Mouse (Mus musculus) regulatory T cell (primary cell): ENCODE data around the gene Tekt1.
"Not testable (repeated sequence)": the region's sequence is repeated elsewhere in the genome, so short reads cannot be mapped to it uniquely, and the experiment has no call there.

ENCODE experiments used
- in situ Hi-C: fragments of 300-600 bp; cut with MboI, MseI; formaldehyde crosslinking; loops from one replicate; pipeline ENCODE4 v1.15.1; 2025; ENCODE audit warnings: high pct_unique_total_duplicates

The Tekt1 gene

DNA sequence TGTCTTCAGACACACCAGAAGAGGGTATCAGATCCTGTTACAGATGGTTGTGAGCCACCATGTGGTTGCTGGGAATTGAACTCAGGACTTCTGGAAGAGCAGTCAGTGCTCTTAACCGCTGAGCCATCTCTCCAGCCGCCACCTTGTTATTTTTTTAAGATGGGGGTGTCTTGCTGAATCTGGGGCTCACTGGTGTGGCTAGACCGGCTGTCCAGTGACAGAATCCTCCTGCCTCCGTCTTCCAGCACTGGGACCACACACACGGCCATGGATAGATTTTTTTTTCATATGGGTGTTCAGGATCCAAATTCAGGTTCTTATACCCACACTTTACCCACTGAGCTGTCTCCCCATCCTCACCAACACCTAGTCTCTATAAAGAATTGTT lies 19.0 kb downstream of the Tekt1 start:
- in situ Hi-C loops = not testable (repeated sequence)

DNA sequence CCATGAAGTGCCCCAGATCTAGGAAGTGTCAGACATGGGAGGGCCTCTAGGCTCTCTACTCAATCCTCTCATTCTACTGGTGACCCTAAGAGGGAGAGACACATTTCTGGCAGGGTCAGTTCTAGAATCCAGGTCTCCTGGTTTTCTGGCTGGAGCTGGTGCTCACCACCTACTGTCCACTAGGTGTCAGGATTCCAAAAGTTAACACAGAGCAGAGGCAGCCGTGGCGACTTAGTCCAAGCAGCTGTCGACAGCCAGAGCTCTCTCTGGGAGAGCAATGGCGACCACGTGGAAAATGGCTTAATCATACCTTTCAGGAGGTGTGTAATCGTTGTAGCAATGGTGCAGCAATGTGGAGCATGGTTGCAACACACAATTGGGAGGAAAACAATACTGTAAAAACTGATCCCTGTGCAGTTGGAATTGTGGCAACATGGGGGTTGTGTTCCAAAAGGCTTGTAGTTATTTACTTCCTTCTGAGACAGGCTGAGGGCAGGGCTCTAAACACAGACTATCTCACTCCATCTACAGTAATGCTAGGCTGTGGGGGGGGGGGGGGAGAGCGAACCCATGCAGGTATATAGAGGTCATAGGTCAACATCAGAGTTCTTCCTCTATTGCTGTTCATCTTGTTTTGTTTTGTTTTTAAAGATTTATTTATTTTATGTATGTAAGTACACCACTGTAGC lies 19.5 kb downstream of the Tekt1 start:
- in situ Hi-C loops = no loop called here

DNA sequence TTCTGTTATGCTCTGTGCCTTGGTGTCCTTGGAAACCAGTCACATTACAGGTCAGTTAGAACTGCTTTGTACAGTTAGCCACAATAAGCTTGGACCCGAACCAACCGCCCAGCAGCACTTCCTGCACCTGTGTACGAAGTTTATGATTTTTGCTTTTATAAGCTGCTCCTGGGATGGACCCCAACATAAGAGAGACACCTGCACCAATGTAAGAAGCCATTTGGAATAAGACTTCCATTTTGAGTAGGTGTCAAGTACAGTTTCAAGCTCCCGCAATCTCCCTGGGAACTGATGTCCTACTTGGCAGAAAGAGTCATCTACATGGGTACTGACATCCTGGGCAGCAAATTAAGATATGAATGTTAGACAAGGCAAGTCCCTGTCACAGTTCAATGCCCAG lies 22.5 kb downstream of the Tekt1 start:
- in situ Hi-C loops = no loop called here

DNA sequence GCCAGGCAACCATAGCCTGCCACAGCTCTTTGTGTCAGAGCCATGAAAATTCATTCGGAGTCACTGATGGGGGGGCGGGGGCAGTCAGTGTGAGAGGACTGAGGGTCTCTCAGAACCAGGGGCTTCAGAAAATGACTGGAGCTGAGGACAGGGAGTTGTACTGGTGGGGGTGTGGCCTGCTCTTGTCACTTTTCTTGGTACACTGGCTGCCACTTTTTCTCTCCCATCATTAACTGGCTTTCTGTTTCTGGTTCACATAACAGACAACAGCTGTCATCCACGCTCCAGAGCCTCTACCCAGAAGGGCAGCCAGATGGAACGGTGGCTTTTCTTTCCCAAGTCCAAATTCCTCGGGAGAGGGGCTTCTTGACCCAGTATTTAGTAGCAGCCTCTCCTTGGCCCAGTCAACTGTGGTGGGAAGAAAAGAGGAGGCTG lies 23.8 kb downstream of the Tekt1 start:
- in situ Hi-C loops = no loop called here

DNA sequence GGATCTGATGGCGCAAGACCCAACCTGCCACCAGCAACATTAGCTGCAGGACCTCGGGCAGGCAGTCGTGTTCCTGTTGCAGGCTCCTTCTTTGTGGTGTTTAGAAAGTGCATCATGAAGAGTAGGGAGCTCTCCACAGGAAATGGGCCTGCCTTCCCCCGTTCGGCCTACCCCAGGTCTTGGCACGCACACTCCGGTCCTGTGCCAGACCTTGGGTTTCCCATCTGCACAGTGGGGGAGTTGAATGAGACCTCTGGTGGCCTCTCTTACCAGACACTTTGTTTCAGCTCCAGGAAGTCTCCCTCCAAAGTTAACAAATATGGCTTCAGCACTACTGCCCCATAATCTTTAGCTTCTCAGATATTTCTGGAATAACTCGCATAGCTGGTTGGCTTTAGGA lies 25.5 kb downstream of the Tekt1 start:
- in situ Hi-C loops = no loop called here

DNA sequence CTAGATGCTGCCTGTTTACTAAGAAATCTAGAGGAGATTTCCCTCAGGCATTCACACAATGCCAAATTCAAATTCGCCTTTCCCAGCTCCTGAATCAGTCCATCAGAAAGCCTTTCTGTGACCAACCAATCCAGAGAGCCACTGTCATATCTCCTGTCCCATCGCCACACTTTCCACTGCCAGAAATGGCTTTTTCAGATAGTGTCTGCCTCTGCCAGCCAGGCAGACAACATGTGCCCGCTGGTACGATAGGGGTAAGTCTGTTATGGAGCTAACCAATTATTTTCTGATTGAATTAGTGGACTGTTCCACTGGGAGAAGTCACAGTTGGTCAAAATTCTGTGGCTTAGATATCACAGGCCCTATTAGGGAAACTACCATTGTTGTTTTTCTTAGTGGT lies 27.6 kb downstream of the Tekt1 start:
- in situ Hi-C loops = no loop called here

DNA sequence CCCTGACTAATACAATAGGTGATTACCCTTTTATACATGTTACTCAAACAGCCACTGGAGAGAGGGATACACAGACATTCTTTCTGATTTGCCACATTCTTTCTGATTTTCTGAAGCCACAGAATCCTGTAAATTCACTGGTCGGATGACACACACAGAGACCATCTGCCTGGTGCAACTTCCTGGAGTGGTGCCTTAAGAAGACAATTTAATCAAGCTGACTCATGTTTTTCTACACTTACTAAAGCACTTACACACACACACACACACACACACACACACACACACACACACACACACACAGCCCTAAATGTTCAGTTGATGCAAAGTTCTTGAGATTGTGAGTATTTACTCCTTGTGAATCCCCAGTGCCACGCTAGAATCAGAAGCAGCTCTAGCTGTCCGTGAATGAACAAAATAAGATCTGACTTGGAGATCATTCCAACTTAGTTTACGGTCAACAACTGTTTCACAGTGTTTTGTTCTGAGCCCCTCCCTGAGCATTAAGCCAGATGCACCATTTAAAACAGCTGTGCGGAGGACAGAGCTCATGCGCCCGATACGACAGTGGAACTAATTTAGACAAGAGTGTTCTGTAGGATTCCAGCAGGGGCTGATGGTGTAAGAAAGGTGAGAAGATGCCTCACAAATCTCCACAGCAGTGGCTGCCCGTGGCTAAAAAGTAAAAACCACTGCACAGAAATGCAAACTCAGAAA lies 29.1 kb downstream of the Tekt1 start:
- in situ Hi-C loops = no loop called here

DNA sequence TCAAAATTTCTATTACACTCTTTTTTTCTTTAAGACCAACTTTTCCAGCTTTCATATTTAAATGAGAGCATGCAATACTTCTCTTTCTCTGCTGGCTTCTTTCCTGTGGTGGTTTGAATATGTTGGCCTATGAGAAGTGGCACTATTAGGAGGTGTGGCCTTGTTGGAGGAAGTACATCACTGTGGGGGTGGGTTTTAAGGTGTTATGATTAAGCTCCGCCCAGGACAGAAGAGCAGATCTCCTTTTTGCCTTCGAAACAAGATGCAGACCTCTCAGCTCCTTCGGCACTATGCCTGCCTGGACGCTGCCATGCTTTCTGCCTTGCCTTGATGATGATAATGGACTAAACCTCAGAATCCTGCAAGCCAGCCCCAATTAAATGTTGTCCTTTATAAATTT lies 36.5 kb downstream of the Tekt1 start:
- in situ Hi-C loops = no loop called here

DNA sequence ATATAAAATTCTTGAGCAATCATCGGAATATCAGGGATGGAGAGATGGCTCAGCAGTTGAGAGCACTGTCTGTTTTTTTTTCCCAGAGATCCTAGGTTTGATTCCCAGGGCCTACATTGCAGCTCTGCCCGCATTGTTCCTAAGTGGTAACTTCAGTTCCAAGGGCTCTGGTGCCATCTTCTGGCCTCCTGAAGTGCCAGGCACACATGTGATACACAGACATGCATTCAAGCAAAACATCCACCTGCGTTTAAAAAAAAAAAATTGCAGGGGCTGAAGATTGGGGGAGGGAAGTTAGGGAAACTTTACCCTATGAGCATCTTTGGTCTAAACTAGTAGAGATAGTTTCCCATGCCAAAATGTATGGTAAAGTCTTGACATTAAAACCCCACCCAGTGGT lies 37.8 kb downstream of the Tekt1 start:
- in situ Hi-C loops = loop anchor here (5.0 kb wide), 1 partner anchor 267 kb away; no protein-coding TSS in a partner anchor

DNA sequence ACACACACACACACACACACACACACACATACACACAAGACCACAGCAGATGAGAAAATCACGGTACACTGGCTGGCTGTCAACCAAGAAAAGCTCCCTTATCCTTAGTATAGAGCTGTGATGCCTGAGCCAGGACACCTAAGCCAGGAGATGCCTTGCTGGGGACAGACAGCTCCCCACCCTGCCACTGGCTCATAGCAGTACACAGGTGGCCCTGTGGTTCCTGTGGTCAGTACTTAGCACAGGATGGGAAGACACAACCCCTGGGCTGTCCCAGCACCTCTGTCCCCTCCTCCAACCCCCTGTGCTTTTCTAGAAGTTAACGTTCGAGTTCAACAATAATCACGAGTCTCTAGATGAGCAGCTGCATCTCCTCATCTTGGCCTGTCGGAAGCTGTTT lies 44.2 kb downstream of the Tekt1 start:
- in situ Hi-C loops = no loop called here

DNA sequence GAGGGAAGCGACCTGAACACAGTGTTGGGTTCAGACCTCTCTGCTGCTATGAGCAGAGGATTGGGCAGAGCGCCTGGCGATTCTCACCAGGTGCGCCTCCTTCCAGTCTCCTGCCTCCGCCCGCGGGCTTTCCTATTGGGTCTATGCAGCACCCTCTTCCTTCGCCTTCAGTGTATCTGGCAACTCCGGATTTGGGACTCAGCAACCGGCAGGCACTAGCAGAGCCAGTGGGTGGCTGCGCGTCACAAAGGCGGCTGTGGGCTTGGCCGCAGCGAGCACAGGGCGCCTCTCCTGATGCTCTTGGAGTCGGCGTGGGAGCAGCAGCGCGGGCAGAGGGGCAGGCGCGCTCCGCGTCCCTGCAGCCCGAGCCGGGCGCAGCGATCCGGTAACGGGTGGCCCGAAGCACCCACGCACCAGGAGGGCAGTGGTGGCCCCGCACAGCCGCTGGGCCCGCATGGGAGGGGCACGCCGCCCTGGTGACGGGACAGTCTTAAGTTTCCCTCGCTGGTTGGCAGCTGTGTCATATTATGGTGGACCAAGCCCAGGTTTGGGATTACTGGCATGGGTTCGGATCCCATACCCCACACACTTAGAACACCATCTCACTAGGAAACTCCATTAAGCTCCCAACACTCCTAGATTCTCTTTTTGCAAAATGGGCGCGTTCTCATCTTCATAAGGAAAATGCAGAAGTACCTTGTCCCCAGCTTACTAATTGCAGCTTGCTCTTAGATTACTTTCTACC lies 47.9 kb downstream of the Tekt1 start, which contains the start of gene Fbxo39:
Gene Fbxo39 (plus strand): TSS at position 294 of the 745 bp plus-strand sequence.
- in situ Hi-C loops = no loop called here

DNA sequence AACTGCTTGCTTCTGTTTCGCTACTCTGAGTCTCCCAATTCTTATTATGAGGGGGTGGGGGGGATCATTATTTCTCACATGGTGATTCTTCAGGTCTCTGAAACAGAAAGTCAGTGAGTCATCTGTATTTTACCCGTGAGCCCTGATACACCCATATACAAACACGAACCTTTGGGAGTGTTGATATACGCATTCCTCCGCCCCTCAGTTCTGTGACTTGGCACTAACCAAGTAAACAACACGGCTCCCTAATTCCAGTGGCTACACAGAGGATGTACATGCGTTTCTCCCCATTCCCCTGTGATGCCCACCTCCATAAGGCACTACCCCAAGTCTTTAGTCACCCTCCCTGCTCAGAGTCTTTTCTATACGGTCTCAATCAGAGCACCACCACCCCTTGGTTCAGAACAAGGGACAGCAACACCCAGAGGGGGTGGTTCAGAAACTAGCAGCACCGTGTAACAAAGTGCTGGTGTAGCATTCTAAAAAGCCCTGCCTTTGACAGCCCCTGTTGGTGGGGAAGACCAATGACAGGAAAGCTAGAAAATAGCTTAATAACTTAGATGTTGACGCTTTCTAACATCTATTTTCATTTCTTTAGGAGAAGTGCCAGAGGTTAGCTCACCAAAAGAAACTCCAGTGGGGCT lies 50.8 kb downstream of the Tekt1 start:
- in situ Hi-C loops = no loop called here

DNA sequence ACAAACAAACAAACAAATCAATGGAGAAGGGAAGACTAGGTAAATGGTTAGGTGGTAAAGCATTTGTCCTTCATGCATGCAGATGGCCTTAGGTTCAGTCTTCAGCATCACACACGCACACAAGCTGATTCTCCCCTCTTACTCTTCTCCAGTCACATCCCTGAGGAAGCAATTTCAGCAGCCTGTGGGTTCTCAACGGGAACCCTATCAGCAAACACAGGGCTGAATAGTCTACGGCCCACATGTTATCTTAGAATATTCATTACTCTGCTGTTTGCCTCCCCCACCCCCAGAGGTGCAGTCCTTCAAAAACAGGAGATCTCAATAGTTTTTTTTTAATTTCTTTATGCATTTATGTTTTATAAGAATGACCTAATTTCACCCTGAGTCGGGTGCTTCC lies 51.8 kb downstream of the Tekt1 start:
- in situ Hi-C loops = no loop called here

DNA sequence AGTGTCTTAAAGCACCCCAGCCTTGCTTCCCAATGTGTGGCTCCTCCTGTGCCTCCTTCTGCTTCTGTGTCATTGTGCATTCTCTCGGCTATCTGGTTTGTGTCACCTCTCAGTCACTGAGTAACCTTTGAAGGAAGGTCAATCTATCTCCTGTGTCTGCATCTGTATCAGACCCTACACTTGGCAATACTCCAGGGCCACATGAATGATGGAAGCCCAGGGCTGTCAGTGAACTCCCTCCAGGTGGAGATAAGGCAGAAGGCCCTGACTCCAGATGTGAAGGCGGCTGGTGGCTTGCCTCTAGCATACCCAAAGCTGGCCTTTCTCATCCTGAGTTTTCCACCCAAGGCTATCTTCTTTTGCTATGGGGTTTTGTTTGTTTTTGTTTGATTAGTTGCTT lies 53.3 kb downstream of the Tekt1 start:
- in situ Hi-C loops = loop anchor here (5.0 kb wide), 1 partner anchor 42 kb away; the partner anchor contains the start of gene Slc13a5

DNA sequence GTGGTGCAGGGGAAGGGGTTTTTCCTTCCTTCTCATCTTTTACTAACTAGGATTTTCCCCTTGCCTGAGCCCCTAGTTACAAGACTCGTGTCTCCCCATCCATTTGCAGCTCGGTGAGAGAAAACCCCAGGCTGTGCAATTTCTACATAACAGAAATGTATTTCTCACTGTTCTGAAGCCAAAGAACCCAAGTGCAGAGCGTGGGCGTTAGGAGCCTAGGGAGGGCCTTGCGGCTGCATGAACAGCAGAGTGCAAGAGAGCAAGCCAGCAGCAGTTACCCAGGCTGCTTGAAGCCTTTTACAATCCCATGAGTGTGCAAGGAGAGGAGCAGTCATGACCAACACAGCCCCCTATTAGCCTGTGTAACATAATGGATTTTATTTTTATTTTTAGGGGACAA lies 54.8 kb downstream of the Tekt1 start:
- in situ Hi-C loops = loop anchor here (5.0 kb wide), 1 partner anchor 40 kb away; the partner anchor contains the start of gene Slc13a5

DNA sequence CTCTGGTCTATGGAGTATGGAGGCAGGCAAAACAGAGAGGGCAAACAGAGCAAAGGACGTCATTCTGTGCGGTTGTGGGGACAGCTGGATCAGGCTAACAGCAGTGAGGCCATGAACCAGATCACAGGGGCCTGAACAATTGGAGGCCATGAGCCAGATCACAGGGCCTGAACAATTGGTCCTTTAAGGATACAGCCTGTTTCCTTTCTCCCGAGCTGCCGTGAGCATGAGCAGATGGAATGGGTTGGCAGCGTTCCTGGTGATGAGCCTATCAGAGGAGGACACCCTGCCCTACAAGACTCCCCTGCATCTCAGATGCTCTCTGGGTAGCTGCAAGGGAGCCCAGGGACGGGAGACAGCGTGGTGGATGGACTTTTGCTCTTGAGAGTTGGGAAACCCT lies 60.0 kb downstream of the Tekt1 start:
- in situ Hi-C loops = no loop called here

DNA sequence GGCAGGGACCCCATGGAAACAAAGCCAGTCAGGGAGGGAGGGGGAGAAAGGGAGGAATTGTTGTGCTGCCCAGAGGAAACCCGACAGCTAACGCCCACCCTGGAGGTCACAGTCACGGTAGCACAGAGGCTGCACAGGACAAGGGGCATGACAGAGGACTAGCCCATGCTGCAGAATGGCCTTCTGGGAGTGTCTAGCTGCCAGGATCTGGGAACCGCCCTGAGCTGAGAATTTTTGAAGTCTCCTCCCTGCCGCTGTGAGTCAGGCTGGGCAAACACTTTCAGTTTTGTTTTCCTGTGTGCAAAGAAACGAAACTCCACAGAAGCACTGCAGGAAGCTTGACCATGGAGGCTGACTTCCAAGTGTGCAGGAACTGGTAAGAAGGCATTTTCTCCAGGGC lies 60.9 kb downstream of the Tekt1 start, which contains the start of gene Xaf1:
Gene Xaf1 (plus strand): TSS at position 296 of the 400 bp plus-strand sequence.
- in situ Hi-C loops = no loop called here
